Mouse (Mus musculus): ENCODE data around the gene Notch3. TPM values are rescaled to one million over a fixed set of nuclear protein-coding genes. Genes with fewer than 3 reads are reported as not detected.
A peak's percentile ranks its signal among the peaks of the same experiment; 100 is the strongest.
"Not testable (repeated sequence)": the region's sequence is repeated elsewhere in the genome, so short reads cannot be mapped to it uniquely, and the experiment has no call there.

The Notch3 gene
- total RNA-seq, 2 experiments from 2014 or later = 7.2 to 7.7 TPM

DNA sequence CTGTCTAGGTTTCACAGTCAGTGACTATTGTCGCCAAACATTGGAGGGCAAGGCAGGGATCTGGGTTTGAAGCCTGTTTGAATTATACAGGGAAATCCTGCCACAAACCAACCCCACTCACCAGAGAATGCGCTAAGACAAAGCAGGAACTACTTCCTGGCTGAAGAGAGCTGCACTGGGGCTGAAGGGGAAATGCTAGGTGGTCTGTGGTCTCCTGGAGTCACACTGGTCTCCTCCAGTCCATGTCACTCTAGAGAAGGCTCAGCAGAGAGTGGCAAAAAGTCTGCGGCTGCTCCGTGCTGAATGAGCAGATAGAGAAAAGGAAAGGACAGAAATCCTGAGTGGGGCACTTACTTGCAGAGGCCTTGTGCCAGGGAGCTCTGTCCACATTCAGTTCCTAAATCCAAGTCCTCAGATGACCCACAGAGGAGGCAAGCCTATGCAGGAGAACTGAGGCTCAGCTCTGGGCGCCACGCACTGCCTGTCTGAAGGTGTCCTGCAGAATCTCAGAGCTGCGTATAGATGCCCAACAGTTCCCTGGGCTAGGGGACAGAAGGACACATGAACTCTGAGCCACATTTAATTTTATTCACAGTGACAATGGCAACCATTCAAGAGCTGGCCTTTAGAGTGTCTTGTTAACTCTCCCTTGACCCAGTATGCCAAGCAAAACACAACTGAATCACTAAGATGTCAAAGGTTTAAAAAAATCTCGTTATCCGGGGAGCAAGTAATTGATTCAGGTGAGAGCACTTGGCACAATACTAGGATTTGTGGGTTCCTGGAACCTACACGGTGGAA lies 55.5 kb downstream of the Notch3 start:
- H3K27ac ChIP-seq = no peak overlapping the region
- DNase-seq (ENCODE audit: low spot score in 2 of 2) = no peak
- TF ChIP-seq CTCF (conservative IDR thresholded peaks at IDR 0.05) = no peak

DNA sequence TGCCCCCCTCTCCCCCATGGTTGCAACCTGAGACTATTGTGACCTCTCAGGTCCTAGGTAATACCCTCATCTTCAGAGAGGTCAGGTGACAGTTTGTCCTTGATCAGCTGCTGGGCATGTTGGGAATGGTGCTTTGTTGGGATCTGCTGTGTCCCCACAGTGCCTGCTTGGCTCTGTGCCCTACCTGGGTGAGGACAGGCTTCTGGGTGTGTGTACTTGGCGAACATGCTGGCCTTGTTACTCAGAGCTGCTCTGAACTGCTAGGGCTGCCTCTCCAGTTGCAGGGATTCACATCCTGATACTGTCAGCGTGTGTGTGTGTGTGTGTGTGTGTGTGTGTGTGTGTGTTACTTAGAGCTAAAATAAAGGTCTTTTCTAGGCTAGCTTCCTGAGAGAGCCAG lies 56.2 kb downstream of the Notch3 start:
- no peak overlapping the region for H3K4me3 ChIP-seq
- no peak for TF ChIP-seq CTCF (conservative IDR thresholded peaks at IDR 0.05)
- DNase-seq (ENCODE audit: low spot score in 2 of 2) = no peak
- no peak overlapping the region for H3K27ac ChIP-seq

More for the DNA sequence above, 55.5 kb downstream of the Notch3 start:
- no peak overlapping the region for H3K4me3 ChIP-seq

DNA sequence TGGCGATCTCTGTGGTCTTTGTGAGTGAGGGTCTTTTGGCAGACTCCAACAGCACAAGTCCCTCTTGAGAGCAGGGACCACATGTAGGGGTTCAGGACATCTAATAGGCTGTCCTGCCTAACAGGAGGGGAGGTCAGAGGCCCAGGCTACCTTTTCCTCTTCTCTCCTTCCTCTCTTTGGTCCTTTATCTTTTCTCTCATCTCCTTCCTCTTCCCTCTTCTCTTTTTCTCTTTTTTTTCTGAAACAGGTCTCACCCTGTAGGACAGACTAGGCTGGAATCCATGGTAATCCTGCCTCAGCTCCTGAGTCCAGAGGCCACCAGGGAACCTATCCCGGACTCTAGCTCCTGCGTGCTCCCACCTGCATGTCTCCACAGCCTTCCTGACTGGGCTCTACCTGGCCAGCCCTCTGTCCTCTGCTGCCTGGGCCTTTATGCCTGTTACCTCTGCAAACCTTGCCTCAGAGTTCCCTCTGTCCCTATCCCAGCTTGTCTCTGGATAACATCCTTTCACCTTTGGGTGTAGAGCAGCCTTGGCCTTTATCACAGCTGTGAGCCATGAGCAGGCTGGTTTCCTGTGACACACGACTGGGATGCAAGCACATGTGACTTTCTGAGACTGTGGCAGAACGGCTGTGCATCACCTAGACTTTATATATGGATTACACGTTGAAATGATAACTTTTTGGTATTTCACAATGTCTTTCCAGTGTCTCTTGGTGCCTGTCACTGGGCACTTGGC lies 57.3 kb downstream of the Notch3 start:
- no peak for TF ChIP-seq CTCF (conservative IDR thresholded peaks at IDR 0.05)
- Histone ChIP-seq H3K4me3 (no peak overlapping the region), H3K27ac (no peak overlapping the region)
- DNase-seq (ENCODE audit: low spot score in 2 of 2) = no peak

DNA sequence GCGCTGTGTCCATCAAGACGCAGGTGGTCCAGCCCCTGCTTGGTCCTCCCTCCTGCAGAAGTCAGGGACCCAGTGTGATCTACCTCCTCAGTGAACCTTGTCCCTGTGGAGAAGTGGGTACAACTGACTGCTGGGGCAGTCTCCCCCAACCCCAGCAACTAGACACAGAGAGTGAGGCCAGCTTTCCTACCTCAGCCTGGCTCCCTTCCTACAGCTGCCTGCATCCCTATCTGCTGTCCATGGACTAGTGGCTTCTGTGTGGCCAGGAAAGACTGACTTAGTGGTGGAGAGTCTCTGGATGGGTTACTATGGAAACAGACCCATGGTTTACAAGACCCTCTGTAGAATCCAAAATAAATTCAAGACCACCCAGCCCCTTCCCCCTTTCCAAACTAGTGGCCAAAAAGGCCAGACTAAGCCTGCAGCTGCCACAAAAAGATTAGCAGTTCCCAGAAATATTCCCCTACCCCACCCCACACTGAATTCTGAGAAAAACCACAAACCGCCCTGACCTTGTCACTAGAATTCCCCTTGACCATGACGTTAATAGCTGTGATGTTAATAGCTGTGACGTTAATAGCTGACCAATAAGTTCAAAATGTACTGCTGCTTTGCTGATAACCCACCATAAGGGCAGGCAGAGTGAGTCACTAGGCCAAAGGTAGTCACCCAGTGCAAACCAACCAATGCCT lies 58.2 kb downstream of the Notch3 start:
- H3K4me3 ChIP-seq; H3K27ac ChIP-seq; DNase-seq (ENCODE audit: low spot score in 2 of 2): not testable (repeated sequence)

DNA sequence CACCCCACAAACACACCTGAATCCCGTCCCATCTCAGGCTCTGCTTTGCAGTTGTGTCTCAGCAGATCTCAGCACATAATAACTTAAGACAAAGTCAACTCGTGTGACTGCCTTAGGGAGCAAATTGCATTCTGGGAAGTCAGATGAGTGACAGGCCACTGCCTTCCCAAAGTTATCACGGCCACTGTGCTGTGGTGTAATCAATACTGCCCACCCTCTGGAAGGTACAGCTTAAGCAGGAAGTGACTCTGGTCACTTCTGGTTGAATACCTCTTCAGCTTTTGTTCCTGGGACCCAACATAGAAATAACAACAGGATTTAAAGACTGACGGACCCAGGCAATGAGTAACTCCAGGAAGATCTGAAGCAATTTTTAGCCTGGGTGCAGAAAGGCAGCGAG lies 58.8 kb downstream of the Notch3 start:
- Histone ChIP-seq H3K27ac (no peak overlapping the region), H3K4me3 (no peak overlapping the region)
- TF ChIP-seq CTCF (conservative IDR thresholded peaks at IDR 0.05) = no peak
- DNase-seq (ENCODE audit: low spot score in 2 of 2) = no peak

DNA sequence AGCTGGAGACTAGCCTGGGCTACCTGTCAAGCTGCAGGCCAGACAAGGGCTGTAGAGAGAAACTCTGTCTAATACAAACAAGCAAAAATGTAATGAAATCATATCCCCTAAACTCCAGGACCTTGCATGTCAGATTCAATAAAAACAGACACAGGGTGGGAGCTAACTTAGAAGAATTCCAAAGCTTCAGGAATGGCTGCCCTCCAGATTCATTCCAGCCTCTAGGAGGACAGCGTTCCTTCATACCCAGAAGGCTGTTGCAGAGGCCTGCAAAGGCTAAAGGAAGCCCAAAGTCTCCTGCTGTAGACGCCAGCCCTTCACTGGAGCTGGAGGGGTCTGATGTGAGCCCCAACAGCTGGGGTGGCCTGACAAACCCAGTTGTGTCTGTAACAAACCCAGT lies 60.3 kb downstream of the Notch3 start:
- no peak for DNase-seq (ENCODE audit: low spot score in 2 of 2)
- Histone ChIP-seq H3K27ac (no peak overlapping the region), H3K4me3 (no peak overlapping the region)
- no peak for TF ChIP-seq CTCF (conservative IDR thresholded peaks at IDR 0.05)

DNA sequence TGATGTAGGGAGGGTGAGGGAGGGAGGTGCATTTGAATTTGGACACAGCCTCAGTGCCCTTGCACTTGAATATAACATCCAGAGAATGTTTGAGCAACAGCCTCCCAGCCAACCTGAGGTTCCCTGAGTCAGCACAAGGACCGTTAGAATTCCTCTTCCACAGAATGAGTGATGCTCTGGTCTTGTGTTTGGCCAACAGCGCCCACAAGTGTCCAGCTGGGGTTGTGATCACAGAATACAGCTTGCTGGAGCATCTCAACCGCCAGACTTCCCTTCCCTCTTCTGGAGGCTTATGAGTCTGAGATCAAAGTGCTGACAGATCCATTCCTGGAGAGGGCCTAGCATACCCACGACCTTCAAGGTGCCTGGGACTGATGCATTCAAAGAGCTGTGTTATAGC lies 63.6 kb downstream of the Notch3 start:
- Histone ChIP-seq H3K27ac (no peak overlapping the region), H3K4me3 (no peak overlapping the region)
- DNase-seq (ENCODE audit: low spot score in 2 of 2) = no peak
- TF ChIP-seq CTCF (conservative IDR thresholded peaks at IDR 0.05) = peak; percentile 61

DNA sequence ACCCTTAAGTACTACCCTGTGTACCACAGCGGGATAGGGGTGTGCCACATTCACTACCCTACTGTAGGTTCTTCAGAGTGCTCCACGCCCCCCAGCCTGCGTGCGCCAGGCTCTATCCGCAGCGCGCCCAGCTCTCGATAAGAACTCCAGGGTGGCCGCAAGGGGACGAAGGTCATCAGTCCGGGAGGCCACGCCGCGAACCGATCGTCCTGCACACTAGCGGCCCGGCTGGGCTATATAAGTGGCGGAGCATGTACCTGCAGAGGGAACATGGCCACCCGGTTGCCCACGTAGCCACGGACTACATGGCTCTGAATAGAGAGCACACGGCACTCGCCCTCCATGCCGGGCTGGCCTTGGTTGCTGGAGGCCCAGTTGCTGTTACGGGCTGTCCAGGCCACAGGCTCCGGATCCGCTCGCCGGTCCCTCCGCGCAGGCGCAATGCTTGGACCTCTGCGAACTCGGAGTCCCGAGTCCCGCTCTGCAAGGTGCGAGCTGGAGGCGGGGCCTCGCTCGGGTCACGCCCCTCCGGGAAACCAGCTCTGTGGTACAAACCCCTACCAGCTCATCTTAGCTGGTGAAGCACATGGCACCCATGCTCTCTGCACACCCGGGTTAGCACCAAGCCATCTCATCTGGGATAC lies 66.6 kb downstream of the Notch3 start:
- Histone ChIP-seq H3K27ac (no peak overlapping the region), H3K4me3 (peak overlapping the region; percentile 53)
- DNase-seq (ENCODE audit: low spot score in 2 of 2) = no peak
- TF ChIP-seq CTCF (conservative IDR thresholded peaks at IDR 0.05) = no peak

DNA sequence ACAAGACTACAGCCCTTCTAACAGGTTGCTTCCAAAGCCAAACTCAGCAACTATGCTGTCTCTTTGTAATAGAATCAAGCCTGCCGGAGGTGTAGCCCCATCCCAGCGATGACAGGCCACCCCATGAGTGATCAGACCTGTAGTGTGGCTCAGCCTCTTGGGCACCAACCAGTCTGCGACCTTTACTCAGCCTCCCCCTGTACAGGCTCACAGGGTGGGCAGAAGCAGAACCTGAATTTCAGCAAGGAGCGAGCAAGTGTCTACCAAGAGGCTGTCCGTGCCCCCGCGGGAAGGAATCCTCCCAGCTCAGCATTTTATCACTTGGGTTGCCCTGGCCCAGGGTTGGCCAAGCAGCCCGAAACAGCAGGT lies 67.1 kb downstream of the Notch3 start:
- no peak for TF ChIP-seq CTCF (conservative IDR thresholded peaks at IDR 0.05)
- Histone ChIP-seq H3K27ac (no peak overlapping the region), H3K4me3 (peak overlapping the region; percentile 53; the same call in 1 of the 2 replicates)
- DNase-seq (ENCODE audit: low spot score in 2 of 2) = no peak

DNA sequence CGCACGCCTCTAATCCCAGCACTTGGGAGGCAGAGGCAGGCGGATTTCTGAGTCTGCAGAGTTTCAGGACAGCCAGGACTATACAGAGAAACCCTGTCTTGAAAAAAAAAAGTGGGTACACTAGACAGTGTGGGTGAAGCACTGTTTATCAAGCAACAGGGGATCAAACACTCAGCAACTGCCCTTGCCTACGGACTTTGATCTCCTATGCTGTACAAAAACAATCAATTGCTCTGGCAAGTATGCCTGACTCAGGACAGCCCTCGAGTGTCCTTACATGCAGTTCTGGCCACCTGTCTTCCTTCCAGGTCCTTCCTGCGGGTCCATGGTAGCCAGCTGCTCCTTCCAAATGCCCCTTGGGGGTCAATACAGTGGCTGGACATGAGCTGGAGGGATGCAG lies 67.7 kb downstream of the Notch3 start:
- not testable (repeated sequence) for DNase-seq (ENCODE audit: low spot score in 2 of 2); H3K4me3 ChIP-seq; H3K27ac ChIP-seq

DNA sequence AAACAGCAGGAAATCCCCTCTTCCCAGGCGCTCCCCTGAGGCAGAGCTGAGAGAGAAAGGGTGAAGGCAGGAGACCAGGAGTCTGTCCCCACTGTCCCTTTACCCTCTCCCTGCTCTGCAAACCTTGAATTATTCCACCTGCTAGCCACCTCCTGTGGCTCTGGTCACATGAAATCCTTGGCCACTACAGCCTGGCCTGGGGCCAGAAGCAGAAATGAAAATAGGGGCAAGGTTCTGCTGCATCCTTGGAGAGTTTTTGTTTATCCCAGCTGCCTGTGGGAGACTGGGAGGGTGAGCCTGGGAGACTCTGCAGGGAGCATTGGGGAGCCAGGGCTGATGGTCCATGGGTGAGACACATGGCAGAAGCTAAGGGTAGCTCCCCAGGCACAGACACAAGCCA lies 69.0 kb downstream of the Notch3 start:
- Histone ChIP-seq H3K27ac (no peak overlapping the region), H3K4me3 (no peak overlapping the region)
- TF ChIP-seq CTCF (conservative IDR thresholded peaks at IDR 0.05) = no peak
- DNase-seq (ENCODE audit: low spot score in 2 of 2) = no peak

DNA sequence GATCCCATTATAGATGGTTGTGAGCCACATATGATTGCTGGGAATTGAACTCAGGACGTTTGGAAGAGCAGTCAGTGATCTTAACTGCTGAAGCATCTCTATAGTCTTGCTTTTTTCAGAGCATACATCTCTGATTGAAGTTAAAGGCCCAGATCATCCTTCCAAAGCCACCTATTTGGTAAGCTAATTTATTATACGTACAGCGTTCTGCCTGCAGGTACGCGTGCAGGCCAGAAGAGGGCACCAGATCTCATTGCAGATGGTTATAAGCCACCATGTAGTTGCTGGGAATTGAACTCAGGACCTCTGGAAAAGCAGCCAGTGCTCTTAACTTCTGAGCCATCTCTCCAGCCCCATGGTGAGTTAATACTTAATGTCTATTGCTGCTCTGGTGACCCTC lies 73.8 kb downstream of the Notch3 start:
- TF ChIP-seq CTCF (conservative IDR thresholded peaks at IDR 0.05) = peak; percentile 58
- Histone ChIP-seq H3K27ac (no peak overlapping the region), H3K4me3 (no peak overlapping the region)
- DNase-seq (ENCODE audit: low spot score in 2 of 2) = no peak

DNA sequence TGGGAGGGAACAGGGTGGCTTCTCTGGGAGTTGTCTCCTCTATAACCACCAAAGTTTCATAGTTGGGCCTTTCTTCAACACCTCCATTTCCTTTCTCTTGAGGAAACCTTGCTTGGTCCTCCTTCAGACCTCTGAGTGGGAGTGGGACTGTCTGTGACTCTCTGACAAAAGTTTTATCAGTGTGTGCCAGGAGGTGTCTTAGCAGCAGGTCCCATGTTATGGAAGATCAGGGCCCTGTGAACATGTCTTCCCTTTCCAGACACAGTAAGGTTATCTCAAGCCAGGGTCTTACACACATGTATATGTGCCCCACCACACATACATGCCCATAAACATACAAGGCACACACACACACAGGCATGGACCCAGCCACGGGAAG lies 74.4 kb downstream of the Notch3 start:
- DNase-seq (ENCODE audit: low spot score in 2 of 2) = no peak
- no peak for TF ChIP-seq CTCF (conservative IDR thresholded peaks at IDR 0.05)
- H3K27ac ChIP-seq = no peak overlapping the region
- no peak overlapping the region for H3K4me3 ChIP-seq

DNA sequence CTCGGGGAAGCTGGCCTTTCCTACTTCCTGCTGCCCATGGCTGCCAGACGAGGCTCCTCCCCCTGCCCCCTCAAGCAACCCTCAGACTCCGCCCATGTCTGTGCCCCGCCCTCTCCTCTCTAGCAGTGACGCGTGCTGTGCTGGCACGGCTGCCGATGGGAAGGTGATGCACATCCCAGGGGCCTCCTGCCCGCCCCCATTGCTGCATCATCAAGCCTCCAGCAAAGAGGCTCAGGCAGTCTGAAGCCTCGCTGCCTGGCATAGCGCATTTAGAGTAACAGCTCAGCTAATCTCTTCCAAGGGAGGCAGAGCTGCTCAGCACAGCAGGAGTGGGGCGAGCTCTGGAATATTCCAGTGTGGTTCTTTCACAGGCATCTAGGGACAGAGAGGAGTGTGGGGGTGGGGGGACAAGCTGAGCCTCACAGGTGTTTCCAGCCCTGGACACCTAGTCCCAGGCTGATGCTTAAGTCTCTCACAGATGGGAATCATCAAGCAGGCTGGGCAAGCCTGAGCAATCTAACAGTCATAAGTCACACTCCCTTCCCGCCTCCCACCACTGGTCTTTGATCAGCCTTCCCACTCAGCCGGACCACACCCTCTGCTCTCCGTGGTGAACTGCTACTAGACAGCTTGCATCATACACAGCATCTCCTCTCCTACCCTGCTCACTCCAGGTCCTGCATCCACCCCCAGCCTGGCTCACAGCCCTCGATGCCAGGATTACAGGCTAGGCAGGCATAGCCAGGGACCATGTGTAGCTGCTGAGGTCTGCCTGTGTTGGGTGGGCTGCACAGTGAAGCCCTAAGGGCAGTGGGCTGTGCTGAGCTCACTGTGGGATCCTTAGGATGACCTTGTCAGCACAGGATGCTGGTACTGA lies 75.0 kb downstream of the Notch3 start:
- peak overlapping the region; percentile 33; the same call in 1 of the 2 replicates for H3K4me3 ChIP-seq
- peak; percentile 62 to 75 for DNase-seq (ENCODE audit: low spot score in 2 of 2)
- H3K27ac ChIP-seq = peak overlapping the region; percentile 63

Data from layer of hippocampus, adult 2 months (tissue).